Mouse (Mus musculus) bone marrow, adult 2 months (tissue): Measurements from ENCODE around the gene Ears2.

ENCODE experiments used
- CTCF ChIP-seq: fragments of 200-500 bp; IDR thresholded peaks from 2 replicates; pipeline ENCODE4 v1.5.1; 2011; ENCODE audit warnings: low read length, control low read depth; ENCODE audit not compliant: control insufficient read depth, insufficient read depth
- POLR2A ChIP-seq: fragments of 200-500 bp; IDR thresholded peaks from 2 replicates; pipeline ENCODE4 v1.6.1; 2011; ENCODE audit warnings: low read depth, mild to moderate bottlenecking, control low read depth, low read length, borderline replicate concordance; ENCODE audit not compliant: control insufficient read depth

DNA sequence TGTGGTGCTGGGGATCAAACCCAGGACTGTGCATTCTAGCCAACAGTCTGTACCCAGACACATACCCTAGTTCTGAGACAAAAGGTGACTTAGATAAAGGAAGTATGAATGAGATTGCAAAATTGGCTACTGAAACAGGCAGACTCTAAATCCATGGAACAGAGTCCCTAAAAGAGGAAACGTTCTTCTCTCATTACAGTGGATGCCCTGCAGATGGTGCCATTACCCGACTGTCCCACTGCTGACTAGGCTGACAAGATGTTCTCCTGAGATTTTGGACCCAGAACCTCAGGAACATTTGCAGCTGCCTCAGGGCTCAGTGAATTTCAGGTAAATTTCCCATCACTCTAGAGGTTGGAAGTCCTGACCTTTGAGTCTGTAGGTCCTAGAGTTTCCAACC is 32.7 kb downstream of the Ears2 start:
- TF ChIP-seq POLR2A: no peak
- peak; percentile 36; the same call in 1 of the 2 replicates for TF ChIP-seq CTCF
